Mouse (Mus musculus): Measurements from ENCODE around the gene Phactr4. TPM values are rescaled to one million over a fixed set of nuclear protein-coding genes. Genes with fewer than 3 reads are reported as not detected.

The Phactr4 gene
- polyA plus RNA-seq, 1 experiment from 2014 or later = 29.1 TPM

DNA sequence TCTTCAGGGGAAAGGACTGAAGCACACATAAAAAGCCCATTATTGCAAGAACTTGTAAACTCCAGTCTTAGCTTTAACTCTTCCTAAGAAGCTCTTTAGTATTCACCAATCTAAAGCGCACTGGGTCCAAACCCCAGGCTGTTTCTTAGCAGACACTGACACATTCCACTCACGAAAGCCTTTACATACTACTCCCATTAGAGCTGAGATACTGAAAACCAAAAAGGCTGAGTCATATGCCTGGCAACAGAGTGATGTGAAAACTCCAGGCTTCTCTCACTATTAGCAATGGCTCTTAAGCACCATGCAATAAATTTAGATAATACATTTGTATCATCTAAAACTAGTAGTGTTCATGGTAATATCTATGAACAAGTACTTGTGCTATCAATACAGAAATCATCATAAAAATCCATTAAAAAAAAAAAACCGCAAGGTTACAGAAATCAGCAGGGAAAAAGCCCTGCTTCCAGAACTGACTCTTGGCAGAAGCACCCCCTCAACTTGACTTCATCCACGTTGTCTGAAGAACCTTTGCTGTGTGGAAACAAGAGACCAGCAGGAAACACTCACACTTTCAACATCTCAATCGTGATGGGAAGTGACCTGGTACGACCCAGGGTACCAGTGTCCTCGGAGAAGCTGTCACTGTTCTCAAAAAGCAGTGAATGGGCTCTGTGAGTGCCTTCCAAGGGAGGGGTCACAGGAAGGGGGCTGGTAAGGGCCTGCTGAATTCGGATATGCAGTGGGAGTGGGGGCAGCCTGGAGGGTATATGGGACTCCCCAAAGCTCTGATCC lies 52.1 kb downstream of the Phactr4 start:
- WGBS (ENCODE audit: insufficient replicate concordance) = 80% methylated on average over 8 of the region's 8 CpGs
- H3K4me3 ChIP-seq (ENCODE audit: low read depth, low read length) = no peak overlapping the region
- H3K4me2 ChIP-seq = no peak overlapping the region
- no peak overlapping the region for H3K27ac ChIP-seq (ENCODE audit: low read depth, low read length)
- peaks cover 35% of the 10 kb centered on the region for H3K36me3 ChIP-seq (ENCODE audit: control insufficient read depth, insufficient read depth, low read length)
- no peaks in the 10 kb centered on the region for H3K4me1 ChIP-seq (ENCODE audit: control insufficient read depth, insufficient read depth, low read length)
- no peaks in the 10 kb centered on the region for H3K27me3 ChIP-seq (ENCODE audit: control insufficient read depth, insufficient read depth, low read length)
- no peaks in the 10 kb centered on the region for H3K9me3 ChIP-seq (replicated peaks; ENCODE audit: control insufficient read depth, low read length)
- no peak overlapping the region for H3K9ac ChIP-seq (ENCODE audit: low read depth, low read length)
- no peak for ATAC-seq (replicated peaks; ENCODE audit: insufficient number of reproducible peaks, low FRiP score, low TSS enrichment)

- 90% methylated on average over 18 of the region's 18 CpGs for whole genome bisulfite sequencing (ENCODE audit: insufficient replicate concordance)
- H3K36me3 ChIP-seq (ENCODE audit: control insufficient read depth, insufficient read depth, low read length) = peaks cover 40% of the 10 kb centered on the region
Measured at GRCm38 (mm10) chr4:132367480-132368201, 54.6 kb downstream of the Phactr4 start.

GRCm38 (mm10) chr4:132365450-132366060 lies 56.7 kb downstream of the Phactr4 start:
- no peaks in the 10 kb centered on the region for H3K27me3 ChIP-seq (ENCODE audit: control insufficient read depth, insufficient read depth, low read length)
- ATAC-seq (replicated peaks; ENCODE audit: insufficient number of reproducible peaks, low FRiP score, low TSS enrichment) = no peak
- H3K9me3 ChIP-seq (replicated peaks; ENCODE audit: control insufficient read depth, low read length) = no peaks in the 10 kb centered on the region
- no peaks in the 10 kb centered on the region for H3K4me1 ChIP-seq (ENCODE audit: control insufficient read depth, insufficient read depth, low read length)
- 81% methylated on average over 13 of the region's 13 CpGs for WGBS (ENCODE audit: insufficient replicate concordance)
- H3K36me3 ChIP-seq (ENCODE audit: control insufficient read depth, insufficient read depth, low read length) = peaks cover 38% of the 10 kb centered on the region
- H3K4me2 ChIP-seq = no peak overlapping the region
- H3K27ac ChIP-seq (ENCODE audit: low read depth, low read length) = no peak overlapping the region
- no peak overlapping the region for H3K9ac ChIP-seq (ENCODE audit: low read depth, low read length)
- H3K4me3 ChIP-seq (ENCODE audit: low read depth, low read length) = no peak overlapping the region

More at GRCm38 (mm10) chr4:132367480-132368201, 54.6 kb downstream of the Phactr4 start:
- Histone ChIP-seq H3K9ac (ENCODE audit: low read depth, low read length) (no peak overlapping the region), H3K9me3 (replicated peaks; ENCODE audit: control insufficient read depth, low read length) (no peaks in the 10 kb centered on the region), H3K4me1 (ENCODE audit: control insufficient read depth, insufficient read depth, low read length) (no peaks in the 10 kb centered on the region), H3K27me3 (ENCODE audit: control insufficient read depth, insufficient read depth, low read length) (no peaks in the 10 kb centered on the region), H3K27ac (ENCODE audit: low read depth, low read length) (no peak overlapping the region), H3K4me3 (ENCODE audit: low read depth, low read length) (no peak overlapping the region), H3K4me2 (no peak overlapping the region)
- ATAC-seq (replicated peaks; ENCODE audit: insufficient number of reproducible peaks, low FRiP score, low TSS enrichment) = no peak

- H3K9me3 ChIP-seq (replicated peaks; ENCODE audit: control insufficient read depth, low read length) = no peaks in the 10 kb centered on the region
- no peak for ATAC-seq (replicated peaks; ENCODE audit: insufficient number of reproducible peaks, low FRiP score, low TSS enrichment)
- H3K27ac ChIP-seq (ENCODE audit: low read depth, low read length) = no peak overlapping the region
- no peak overlapping the region for H3K4me3 ChIP-seq (ENCODE audit: low read depth, low read length)
- H3K27me3 ChIP-seq (ENCODE audit: control insufficient read depth, insufficient read depth, low read length) = no peaks in the 10 kb centered on the region
- H3K36me3 ChIP-seq (ENCODE audit: control insufficient read depth, insufficient read depth, low read length) = peaks cover 30% of the 10 kb centered on the region
- no peaks in the 10 kb centered on the region for H3K4me1 ChIP-seq (ENCODE audit: control insufficient read depth, insufficient read depth, low read length)
- H3K4me2 ChIP-seq = no peak overlapping the region
- 94% methylated on average over 11 of the region's 11 CpGs for WGBS (ENCODE audit: insufficient replicate concordance)
- no peak overlapping the region for H3K9ac ChIP-seq (ENCODE audit: low read depth, low read length)
Measured at GRCm38 (mm10) chr4:132363487-132363886, 58.8 kb downstream of the Phactr4 start.

GRCm38 (mm10) chr4:132359510-132359909 lies 62.8 kb downstream of the Phactr4 start:
- no peak overlapping the region for H3K4me2 ChIP-seq
- no peak overlapping the region for H3K4me3 ChIP-seq (ENCODE audit: low read depth, low read length)
- H3K4me1 ChIP-seq (ENCODE audit: control insufficient read depth, insufficient read depth, low read length) = no peaks in the 10 kb centered on the region
- H3K36me3 ChIP-seq (ENCODE audit: control insufficient read depth, insufficient read depth, low read length) = peaks cover 27% of the 10 kb centered on the region
- H3K9ac ChIP-seq (ENCODE audit: low read depth, low read length) = no peak overlapping the region
- H3K9me3 ChIP-seq (replicated peaks; ENCODE audit: control insufficient read depth, low read length) = no peaks in the 10 kb centered on the region
- ATAC-seq (replicated peaks; ENCODE audit: insufficient number of reproducible peaks, low FRiP score, low TSS enrichment) = no peak
- no peaks in the 10 kb centered on the region for H3K27me3 ChIP-seq (ENCODE audit: control insufficient read depth, insufficient read depth, low read length)
- H3K27ac ChIP-seq (ENCODE audit: low read depth, low read length) = no peak overlapping the region
- 79% methylated on average over 4 of the region's 4 CpGs for WGBS (ENCODE audit: insufficient replicate concordance)

DNA sequence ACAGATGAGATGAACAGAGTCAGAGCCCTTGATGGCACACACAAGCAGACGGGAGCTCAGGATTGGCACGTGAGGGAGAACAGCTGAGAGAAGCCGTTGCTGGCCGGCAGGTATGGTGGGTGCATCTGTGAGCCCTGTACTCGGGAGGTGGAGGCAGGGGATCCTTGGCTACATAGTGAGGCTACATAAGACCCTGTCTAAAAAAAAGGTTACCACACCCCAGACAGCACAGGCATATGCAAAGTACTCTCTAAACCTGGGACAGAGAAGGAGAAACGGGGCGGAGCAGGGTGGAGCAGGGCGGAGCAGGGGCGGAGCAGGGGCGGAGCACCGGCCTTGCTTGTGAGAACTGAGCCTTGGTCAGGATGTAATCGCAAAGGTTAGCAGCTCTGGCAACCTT lies 66.1 kb downstream of the Phactr4 start:
- WGBS (ENCODE audit: insufficient replicate concordance) = 35% methylated on average over 12 of the region's 12 CpGs
- no peak overlapping the region for H3K4me2 ChIP-seq
- H3K27ac ChIP-seq (ENCODE audit: low read depth, low read length) = 0 out of 2 replicates have a peak overlapping the region, but pooled peaks have one; percentile 41
- H3K9me3 ChIP-seq (replicated peaks; ENCODE audit: control insufficient read depth, low read length) = no peaks in the 10 kb centered on the region
- H3K9ac ChIP-seq (ENCODE audit: low read depth, low read length) = no peak overlapping the region
- H3K4me1 ChIP-seq (ENCODE audit: control insufficient read depth, insufficient read depth, low read length) = peaks cover 3% of the 10 kb centered on the region; the same call in 1 of the 2 replicates
- peak; percentile 68 for ATAC-seq (replicated peaks; ENCODE audit: insufficient number of reproducible peaks, low FRiP score, low TSS enrichment)
- H3K36me3 ChIP-seq (ENCODE audit: control insufficient read depth, insufficient read depth, low read length) = peaks cover 21% of the 10 kb centered on the region
- no peak overlapping the region for H3K4me3 ChIP-seq (ENCODE audit: low read depth, low read length)
- H3K27me3 ChIP-seq (ENCODE audit: control insufficient read depth, insufficient read depth, low read length) = no peaks in the 10 kb centered on the region

- Histone ChIP-seq H3K9ac (ENCODE audit: low read depth, low read length) (no peak overlapping the region), H3K27me3 (ENCODE audit: control insufficient read depth, insufficient read depth, low read length) (no peaks in the 10 kb centered on the region), H3K27ac (ENCODE audit: low read depth, low read length) (no peak overlapping the region), H3K4me2 (no peak overlapping the region), H3K36me3 (ENCODE audit: control insufficient read depth, insufficient read depth, low read length) (peaks cover 20% of the 10 kb centered on the region), H3K9me3 (replicated peaks; ENCODE audit: control insufficient read depth, low read length) (no peaks in the 10 kb centered on the region), H3K4me3 (ENCODE audit: low read depth, low read length) (no peak overlapping the region), H3K4me1 (ENCODE audit: control insufficient read depth, insufficient read depth, low read length) (peaks cover 6% of the 10 kb centered on the region; the same call in 1 of the 2 replicates)
- no peak for ATAC-seq (replicated peaks; ENCODE audit: insufficient number of reproducible peaks, low FRiP score, low TSS enrichment)
- 86% methylated on average over 3 of the region's 3 CpGs for WGBS (ENCODE audit: insufficient replicate concordance)
Measured at GRCm38 (mm10) chr4:132355403-132355802, 66.9 kb downstream of the Phactr4 start.

- H3K4me3 ChIP-seq (ENCODE audit: low read depth, low read length) = no peak overlapping the region
- ATAC-seq (replicated peaks; ENCODE audit: insufficient number of reproducible peaks, low FRiP score, low TSS enrichment) = no peak
- peaks cover 6% of the 10 kb centered on the region; the same call in 1 of the 2 replicates for H3K4me1 ChIP-seq (ENCODE audit: control insufficient read depth, insufficient read depth, low read length)
- H3K36me3 ChIP-seq (ENCODE audit: control insufficient read depth, insufficient read depth, low read length) = peaks cover 15% of the 10 kb centered on the region
- no peak overlapping the region for H3K4me2 ChIP-seq
- H3K27me3 ChIP-seq (ENCODE audit: control insufficient read depth, insufficient read depth, low read length) = no peaks in the 10 kb centered on the region
- WGBS (ENCODE audit: insufficient replicate concordance) = 86% methylated on average over 4 of the region's 4 CpGs
- H3K27ac ChIP-seq (ENCODE audit: low read depth, low read length) = no peak overlapping the region
- no peak overlapping the region for H3K9ac ChIP-seq (ENCODE audit: low read depth, low read length)
- H3K9me3 ChIP-seq (replicated peaks; ENCODE audit: control insufficient read depth, low read length) = no peaks in the 10 kb centered on the region
Measured at GRCm38 (mm10) chr4:132354571-132354970, 67.7 kb downstream of the Phactr4 start.
